Mouse (Mus musculus) urinary bladder, adult 2 months (tissue): Measurements from ENCODE around the gene Ccdc24. TPM values are rescaled to one million over a fixed set of nuclear protein-coding genes. Genes with fewer than 3 reads are reported as not detected.

Experiments used
- DNase-seq: peaks from one replicate; pipeline ENCODE4 v3.0.0; 2022; ENCODE audit warnings: low spot score
- polyA plus RNA-seq: library from polyadenylated mRNA; depleted of rRNA; stranded (reverse); fragments of >200 nt; gene quantifications from 2 replicates; pipeline ENCODE4 v1.2.3, GENCODE M21; 2012

Ccdc24 gene
- polyA plus RNA-seq, 1 experiment, result 1.7 TPM

DNA sequence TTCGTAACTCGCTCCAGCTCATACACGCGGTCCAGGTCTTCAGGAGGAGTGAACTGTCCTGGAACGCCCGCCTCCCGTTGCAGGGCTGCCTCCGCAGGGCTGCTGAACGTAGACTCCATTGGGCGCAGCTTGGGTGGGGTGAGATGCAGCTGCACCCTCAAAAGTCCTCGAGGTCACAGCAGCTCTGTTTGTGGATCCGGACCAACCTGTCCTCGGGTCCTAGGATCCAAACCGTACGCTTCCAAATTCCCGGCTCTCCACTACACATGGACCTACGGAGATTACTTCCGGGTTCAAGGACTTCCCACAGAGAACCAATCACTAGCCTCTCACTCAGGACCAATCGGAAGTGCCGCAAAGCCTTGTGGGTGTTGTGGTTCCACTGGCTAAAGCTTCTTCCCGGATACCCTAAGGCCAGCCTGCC is 19.4 kb upstream of the Ccdc24 start, which contains the start of gene Dph2:
Gene Dph2, minus strand, starts transcription at position 295 of the 424 bp plus-strand sequence.
- DNase-seq, result no peak

DNA sequence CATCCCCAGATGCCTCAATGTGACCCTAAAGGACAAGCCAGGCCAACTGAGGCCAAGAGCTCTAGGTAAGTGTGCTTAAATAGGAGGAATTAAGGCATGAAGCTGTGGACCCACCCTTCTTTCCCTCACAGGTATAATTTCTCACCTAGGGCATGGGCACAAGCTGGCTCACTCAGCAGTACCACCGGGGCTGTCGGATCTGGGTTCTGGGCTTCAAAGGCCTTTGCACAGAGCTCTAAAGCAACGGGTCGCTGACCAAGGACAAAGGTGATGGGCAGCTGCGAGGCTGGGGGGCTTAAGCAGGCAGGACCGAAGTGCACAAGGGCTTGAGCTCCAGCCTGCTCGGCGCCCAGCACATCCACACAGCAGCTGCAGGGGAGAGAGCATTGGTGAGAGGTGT is 18.4 kb upstream of the Ccdc24 start:
- DNase-seq, result no peak

DNA sequence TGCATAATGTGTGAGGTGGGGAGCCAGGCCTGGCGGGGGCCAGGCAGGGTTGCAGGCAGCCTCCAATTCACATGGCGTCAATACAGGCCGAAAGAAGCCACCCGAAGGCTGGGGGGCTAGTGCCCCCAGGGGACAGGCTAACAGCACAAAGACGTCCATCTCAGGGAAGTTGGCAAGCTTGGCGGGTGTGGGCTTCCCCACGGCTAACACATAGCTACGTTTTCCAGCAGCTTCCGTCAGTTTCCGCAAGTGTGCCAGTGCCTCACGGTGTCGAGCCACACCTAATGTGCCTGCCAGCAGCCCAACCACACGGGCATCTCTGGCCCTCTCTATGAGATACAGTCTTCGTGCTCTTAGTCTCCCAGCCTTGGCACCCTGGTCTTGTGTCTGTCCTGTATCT is 17.7 kb upstream of the Ccdc24 start:
- no peak for DNase-seq

DNA sequence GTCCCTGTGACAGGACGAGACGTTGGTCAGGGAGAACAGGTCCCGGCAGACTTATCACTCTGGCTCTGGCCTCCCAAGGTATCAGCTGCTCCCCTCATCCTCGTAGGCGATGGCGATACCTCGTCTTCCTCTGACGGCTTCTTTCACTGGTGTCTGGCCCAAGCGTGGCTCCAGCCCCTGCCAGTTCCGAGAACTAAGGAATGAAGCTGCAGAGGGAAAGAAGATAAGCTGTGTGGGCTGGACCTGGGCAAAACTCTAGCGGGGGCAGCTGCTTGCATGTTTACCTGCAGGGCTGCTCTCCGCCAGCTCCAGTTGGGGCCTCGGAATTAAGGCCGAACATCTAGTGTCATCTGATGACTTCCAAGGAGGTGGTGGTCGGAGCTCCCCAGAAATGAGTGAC is 17.1 kb upstream of the Ccdc24 start:
- no peak for DNase-seq

DNA sequence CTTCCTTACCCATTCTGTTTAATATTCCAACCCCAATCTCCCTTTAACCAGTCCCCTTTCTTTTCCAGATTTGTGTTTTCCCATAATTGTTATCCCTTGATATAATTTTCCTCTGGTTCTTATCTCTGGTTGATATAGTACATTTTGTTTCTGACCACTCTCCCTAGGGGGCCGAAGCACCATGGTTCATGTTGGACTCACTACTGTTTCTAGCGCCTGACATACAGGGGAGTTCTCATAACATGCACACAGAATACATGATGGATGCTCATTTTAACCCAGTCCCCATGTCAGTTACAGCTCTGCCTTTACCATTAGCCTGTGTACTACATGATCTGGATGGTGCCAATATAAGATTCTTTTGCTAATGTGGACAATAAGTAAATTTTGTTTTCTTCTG is 15.6 kb upstream of the Ccdc24 start:
- DNase-seq, result no peak

DNA sequence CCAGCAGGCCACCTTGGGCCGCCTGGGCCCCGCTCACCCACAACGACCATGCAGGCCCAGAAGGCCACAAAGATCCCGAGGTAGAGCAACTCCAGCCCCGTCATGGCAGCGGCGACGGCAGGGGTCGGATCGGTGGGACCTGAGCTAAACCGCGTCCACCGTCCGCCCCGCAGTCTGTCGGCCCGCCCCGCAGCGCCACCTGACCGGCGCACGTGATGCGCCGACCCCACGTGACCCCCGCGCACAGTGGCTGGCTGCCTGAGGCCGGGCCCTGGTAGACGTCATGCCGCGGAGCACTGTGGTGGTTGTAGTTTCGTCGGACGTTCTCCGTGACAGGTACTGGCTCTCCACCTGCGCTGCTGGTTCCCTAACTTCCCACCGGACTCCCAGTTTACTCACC is 14.8 kb upstream of the Ccdc24 start, which contains the start of gene Atp6v0b:
Gene Atp6v0b, minus strand, starts transcription at position 201 of the 400 bp plus-strand sequence.
- DNase-seq, result peak; percentile 93

DNA sequence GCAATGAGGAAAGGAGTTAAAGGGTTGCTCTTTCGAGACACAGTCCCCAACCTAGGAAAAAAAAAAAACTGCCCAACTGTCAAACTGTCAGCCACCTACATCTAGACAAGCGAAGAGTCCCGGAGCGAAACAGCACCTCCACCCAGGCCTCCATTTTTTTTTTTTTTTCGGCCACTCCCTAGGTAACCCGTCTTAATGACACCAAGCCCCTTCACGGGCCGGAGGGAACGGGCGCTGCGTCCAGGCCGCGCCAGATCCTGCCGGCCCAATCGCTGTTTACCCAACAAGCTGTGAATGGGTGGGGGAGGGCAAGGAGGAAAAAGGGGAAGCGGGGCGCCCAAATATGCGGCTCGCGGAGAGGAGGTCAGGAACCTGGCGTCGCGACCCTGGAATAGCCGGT is 14.3 kb upstream of the Ccdc24 start:
- no peak for DNase-seq

DNA sequence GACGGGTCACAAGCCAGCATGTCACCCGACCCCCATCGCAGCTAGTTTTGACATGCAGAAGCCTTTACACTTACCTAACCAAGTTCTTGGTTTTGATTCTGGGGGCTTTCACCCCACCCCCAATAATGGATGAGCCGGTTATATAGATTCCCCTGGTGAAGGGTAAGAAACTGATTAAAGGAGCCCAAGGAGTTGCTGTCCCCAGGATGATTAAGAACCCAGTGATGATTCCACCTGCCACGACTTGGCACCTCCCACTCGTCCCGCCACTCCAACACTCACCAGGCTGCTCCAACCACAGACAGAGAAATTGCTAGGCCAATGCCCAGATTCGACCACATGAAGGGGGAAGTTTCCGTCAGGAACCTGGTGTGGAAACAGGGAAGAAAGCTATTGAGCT is 13.6 kb upstream of the Ccdc24 start:
- no peak for DNase-seq

DNA sequence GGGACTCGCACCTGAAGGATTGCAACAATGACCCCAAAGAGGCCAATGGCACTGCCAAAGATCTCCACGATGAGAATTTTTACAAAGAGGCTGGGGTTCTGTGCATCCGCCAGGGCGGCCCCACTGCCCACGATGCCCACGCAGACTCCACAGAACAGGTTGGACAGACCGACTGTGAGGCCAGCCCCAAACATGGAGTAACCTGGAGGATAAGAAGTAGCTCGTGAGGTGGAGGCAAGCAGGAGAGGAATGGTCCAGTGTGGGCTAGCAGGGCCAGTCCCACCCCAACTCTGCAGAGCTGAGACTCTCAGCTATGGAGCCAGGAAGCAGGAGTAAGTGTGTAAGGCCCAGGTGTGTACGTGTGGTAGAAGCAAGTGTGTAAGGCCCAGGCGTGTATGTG is 12.7 kb upstream of the Ccdc24 start:
- no peak for DNase-seq

DNA sequence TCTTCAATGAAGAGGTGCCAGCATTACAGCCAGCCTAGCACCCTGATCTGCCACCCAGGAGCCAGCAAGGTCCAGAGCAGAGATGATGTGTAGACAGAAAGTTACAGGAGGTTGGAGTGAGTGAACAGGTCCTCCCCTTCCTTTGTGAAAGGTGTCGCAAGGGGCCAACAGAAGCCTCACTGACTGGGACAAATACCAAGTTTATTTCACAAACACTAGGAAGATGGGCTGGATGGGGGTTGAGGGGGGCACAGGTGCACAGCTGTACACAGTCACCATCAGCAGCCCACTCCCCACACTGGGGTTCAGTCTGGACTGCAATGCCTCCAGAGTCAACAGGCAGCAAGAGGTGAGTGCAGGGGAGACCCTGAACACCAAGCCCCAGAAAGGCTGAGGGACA is 11.8 kb upstream of the Ccdc24 start:
- no peak for DNase-seq

DNA sequence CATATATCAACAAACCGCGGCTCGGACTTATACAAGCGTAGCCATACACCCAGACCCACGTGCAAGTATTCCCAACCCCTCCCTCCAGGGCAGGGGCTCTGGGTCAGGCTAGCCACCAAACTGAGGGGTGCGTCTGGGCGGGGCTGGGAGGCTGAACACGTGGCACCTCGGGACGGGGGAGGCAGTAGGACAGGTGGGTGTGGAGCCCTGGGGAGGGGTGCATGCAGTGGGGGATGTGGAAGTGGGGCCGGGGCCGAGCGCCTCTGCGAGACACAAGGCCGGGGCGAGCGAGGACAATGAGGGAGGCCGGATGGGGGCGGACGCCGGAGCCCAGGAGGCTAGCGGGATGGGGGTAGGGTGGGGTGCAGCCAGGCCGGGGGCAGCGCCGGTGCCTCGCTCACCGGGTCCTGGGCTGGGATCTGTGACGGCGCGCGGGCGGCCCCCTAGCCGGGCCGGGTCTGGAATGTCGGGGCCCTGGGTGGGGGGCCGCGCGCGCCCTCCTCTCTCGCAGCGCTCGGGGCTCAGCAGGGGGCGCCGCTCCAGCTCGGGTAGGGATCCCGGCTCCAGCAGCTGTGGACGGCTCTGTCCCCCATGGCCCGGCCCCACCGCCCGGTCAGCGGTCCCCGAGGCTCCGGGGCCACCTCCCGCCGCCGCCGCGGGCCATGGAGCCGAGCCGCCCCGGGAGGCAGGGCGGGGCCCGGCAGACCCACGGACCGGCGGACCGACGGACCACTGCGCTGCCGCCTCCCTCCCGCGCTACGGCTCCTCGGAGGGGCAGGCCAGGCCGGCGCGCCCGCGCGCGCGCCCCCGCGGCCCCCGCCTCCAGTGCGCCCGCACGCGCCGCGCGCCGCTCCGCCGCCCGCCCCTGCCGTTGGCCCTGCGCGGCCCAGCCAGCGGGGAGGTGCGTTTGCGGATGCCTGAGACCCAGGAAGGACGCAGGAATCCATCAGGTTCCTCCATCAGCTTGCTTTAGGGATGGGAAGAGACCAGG is 10.6 kb upstream of the Ccdc24 start, which contains the start of gene B4galt2:
Gene B4galt2, minus strand, starts transcription at position 787 of the 991 bp plus-strand sequence.
- DNase-seq, result peak; percentile 51

DNA sequence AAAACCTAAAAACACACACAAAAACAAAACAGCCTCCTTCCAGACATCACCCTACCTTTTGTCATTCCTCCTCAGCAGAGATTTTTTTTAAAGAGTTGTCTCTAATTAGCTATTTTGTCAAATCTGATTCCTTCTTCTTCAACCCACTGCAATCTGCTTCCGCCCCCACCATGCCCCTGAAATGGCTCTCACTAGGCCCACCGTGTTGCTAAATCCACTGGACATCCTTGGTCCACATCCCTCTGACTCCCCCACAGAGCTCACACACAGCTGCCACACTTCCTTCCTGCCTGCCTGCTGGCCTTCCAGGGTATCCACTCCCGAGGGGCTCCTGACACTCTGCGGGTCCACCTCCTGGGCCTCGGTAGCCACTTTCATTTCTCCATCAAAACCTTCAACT is 6.3 kb upstream of the Ccdc24 start:
- no peak for DNase-seq

DNA sequence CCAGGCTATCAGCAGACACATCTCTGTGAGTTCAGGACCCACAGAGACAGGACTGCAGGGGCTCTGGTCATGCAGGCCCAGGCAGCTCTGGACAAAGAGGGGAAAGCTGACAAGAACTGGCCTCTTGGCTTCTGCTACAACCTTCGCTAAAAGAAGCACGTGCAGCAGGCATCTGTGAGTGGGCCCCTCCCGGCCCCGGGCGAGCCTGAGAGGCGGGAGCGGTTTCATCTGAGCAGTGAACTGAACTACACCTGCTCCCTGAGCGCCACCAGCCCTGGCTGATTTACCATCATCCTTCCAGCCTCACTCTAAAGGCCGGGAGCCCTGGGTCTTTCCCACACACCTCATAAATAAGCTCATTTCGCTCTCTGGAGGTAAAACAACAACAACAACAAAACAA is 5.9 kb upstream of the Ccdc24 start:
- no peak for DNase-seq

DNA sequence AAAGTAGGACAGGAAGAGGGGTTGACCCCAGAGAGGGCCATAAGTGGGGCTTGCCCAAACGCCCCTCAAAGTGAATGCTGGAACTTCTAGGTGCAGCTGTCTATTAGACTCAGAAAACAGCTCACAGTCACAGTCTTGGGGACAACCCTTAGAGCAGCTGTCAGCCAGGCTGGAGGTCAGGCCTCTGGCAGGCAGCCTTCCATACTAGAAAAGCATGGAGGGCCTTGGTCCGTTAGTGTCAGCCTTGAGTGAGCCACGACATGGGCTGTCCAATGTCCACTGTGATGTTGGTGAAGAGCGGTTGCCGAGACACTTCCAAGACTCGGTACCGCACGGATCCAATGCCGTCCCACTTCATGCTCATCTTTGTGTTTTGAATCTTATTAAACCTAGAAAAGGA is 1.3 kb upstream of the Ccdc24 start:
- no peak for DNase-seq

DNA sequence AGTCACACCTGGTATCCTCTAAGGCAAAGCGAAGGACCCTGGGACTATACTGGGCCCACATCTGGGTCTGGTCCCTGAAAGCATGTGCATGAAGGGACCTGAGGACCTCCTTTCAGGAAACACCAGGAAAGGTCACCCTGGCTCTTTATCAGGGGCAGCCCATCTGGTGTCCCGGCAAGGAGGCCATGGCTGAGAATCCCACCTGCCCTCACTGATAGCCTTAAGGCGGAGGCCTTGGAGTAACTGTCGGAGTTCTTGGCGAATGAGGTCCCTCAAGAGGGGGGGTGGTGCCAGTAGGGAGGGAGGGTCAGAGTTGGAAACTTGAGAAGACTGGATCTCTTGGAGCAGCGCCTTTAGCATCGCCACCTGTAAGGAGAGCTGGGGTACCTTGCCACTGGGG is 570 bp downstream of the Ccdc24 start:
- DNase-seq, result no peak

DNA sequence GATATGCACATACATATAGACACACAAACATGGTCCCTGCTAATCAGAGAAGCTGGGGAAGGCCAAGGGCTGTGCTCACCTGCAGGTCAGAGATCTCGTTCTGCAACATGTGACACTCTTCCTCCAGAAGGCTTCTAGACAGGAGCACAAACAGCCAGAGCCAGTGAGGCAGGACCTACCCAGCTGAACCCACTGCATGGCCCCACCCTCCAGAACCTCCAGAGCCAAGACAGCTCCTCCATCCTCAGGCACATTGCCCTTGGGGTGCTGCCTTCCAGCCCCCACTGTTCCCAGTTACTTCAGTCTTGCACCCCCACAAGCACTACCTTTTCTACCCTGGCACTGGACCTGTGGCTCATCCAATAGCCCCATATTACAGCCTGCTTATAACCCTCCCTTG is 1.9 kb downstream of the Ccdc24 start:
- no peak for DNase-seq

DNA sequence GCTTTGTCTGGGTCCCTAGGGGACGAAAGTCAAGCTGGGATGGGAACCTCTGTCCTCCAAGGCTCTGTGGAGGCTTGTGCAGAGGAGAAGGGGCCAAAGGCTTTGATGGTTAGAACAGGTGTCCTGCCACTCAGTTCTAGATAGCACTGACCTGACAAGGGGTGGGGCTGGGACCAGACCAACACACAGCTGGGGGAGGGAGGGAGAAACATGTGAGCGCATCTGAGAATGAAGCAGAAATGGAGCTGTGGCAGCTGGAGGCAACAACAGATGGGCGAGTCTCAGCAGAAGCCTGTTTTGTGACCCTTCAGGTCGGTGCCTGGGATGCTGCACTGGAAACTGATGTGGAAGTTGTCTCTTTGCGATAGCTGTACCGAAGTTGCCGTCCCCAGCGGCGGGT is 3.0 kb downstream of the Ccdc24 start:
- DNase-seq, result no peak

DNA sequence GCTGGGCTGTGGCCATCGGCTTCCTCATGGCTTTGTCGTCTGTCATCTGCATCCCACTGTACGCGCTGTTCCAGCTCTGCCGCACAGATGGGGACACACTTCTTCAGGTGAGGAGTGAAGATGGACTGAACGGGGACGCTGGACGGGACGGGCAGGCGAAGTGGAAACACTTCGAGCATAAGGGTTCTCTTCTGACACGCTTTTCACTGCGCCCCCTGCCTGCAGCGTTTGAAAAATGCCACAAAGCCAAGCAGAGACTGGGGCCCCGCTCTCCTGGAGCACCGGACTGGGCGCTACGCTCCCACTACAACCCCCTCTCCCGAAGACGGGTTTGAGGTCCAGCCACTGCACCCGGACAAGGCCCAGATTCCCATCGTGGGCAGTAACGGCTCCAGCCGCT is 4.5 kb downstream of the Ccdc24 start:
- DNase-seq, result no peak

DNA sequence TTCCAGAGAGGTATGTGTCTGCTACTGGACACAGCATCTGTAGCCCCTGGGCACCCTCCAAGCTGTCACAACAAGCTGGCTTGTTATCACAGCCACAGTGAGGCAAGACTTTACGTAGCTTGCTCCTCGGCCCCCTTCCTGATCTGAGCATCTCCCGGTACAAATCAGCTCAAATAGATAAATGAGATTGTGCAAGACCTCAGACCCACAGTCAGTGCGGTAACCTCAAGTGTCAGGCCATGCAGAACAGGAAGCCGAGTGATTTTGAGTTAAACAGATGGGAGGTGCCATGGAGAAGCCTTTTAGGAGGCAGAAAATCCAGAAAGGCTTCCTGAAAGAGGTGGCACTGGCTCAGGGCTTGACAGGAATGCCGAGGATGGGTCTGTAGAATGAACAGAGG is 5.4 kb downstream of the Ccdc24 start:
- no peak for DNase-seq

DNA sequence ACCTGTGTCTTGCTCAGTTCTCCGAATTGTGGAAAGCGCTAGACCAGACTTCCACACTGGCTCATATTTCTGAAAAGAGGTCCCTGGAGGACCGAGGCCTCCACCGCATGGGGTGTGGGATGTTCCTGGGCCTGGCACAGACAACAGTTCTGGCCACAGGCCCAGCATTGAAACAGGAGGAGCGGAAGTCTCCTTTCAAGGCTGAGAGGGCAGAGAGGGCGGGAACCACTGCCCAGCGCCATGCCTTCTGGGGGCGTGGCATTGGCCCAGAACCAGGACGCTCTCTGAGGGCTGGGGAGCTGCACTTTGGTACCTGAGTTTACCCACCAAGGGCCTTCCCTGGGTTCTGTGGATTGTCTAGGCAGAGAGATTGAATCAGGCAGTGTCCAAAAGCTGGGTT is 6.3 kb downstream of the Ccdc24 start:
- DNase-seq, result peak; percentile 47

DNA sequence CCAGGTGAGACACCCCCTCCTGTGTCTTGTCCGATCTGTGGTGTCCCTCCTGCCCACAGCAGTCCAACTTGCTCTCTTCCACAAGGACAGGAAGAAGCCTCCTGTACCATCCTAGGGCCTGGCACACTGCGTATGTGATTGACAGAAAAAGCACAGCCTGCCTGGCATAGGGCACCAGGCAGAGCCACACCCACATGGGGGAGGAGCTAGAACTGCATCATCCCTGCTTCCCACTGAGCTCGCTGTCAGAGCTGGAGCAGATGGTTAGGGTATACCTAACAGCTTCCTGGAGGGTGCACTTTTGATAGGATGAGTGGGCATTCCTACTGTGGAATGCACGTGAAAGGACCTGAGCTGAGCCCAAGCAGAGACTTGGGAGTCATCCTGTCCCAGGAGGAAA is 9.5 kb downstream of the Ccdc24 start:
- no peak for DNase-seq

DNA sequence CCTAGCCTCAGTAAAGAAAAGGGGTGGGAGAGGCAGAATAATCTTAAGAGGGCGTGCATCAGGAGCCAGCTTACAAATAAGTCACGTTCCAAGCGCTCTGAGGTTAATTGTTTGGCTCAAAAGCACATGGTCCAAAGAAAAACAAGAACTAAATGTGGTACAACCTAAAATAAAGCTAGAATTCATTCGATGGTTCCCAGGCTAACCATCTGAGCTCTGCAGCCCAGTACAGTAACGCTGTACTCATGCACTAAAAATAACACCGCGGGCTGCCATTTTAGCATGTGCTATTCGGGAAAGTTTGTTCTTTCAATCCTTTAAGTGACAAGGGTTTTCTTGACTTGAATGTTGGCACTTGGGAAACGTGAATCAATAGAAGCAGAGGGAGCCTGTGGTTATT is 11.8 kb downstream of the Ccdc24 start:
- no peak for DNase-seq

DNA sequence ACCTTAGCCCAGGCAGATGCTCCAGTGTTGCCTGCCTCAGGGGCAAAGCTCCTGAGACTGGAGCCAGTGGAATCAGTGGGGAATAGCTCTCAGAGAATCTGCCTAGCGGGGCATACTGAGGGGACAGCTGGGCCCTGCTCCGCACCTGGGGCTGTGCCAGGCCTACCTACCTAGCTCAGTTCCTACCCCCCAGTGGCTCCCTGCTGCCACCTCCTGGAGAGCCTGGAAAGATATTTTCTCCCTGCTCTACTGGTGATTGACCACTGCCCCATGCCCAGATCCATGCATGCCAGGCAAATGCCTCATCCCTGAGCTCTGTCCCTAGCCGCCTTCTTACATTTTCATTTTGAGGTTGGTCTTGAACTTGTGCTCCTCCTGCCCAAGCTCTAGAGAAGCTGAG is 13.6 kb downstream of the Ccdc24 start:
- peak; percentile 60 for DNase-seq

DNA sequence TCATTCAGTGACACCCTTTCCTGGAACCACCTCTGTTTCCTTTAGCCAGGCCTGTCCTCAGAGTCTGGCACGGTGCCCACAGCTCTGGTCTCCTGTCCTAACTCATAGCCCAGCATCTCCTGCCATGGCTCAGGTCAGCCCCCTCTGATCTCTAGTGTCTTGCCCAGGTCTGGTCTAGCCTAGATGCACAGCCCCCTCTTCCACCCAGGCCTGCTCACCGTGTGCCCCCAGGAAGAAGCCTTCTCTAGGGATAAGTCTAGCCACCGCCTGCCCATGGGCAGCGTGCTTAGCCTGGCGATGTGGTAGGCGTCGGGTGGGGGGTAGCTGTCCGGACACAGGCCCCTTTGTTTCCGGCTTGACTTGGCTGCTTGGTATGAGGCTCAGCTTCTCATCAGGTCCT is 17.2 kb downstream of the Ccdc24 start:
- no peak for DNase-seq
